Mouse (Mus musculus): Measurements from ENCODE around the gene Pax9.

The Pax9 gene

DNA sequence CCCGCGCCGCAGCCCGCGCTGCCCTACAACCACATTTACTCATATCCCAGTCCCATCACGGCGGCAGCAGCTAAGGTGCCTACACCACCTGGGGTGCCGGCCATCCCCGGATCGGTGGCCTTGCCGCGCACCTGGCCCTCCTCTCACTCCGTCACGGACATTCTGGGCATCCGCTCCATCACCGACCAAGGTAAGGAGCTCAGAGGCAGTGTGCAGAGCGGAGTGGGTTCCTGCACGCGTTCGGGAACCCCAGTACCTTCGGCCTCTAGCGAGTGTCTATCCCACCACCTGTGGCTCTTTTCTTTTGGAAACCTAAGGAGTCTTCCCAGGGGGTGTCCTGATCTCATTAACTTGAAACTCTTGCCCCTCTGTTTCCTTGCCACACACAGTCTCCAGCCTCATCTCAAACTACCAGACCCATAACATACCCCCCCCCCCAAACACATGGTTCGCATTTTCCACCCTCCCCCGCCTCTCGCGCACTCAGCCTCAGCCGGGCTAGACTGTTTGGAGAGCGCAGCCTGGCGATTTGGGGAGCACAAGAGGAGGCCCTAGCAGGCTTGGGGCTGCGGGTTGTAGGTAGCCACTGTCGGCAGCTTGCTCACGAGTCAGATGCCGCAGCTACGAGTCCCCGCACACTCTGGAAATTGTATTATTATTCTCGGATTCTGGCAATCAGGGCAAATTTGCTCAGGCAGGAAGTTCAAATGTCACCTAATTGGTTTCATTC, 5.6 kb downstream of the Pax9 start:
- DNase-seq (ENCODE audit: low read depth) = no peak

- no peak for DNase-seq (ENCODE audit: low read depth)
Measured at GRCm38 (mm10) chr12:56697785-56698184, 6.2 kb downstream of the Pax9 start.

- no peak for DNase-seq (ENCODE audit: low read depth)
Measured at GRCm38 (mm10) chr12:56698191-56698980, 6.8 kb downstream of the Pax9 start.

DNA sequence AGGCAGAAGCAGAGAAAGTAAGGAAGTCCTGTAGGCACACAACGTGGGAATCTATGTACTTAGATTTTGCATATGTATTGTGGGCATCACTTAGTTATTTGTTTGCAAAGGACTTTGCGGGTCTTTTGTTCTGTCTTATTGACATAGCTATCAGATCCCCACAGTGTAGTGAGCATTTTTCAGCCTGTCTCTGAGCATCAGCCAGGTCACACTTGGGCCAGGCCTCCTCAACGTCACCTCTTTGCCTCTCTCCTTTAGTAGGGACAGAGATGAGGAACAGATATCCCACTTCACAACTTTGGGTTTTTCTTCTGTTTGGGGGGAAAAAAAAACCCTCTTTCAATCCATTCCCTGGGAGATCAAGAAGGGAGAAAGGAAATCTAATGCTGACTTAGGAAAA, 7.8 kb downstream of the Pax9 start:
- no peak for DNase-seq (ENCODE audit: low read depth)

DNA sequence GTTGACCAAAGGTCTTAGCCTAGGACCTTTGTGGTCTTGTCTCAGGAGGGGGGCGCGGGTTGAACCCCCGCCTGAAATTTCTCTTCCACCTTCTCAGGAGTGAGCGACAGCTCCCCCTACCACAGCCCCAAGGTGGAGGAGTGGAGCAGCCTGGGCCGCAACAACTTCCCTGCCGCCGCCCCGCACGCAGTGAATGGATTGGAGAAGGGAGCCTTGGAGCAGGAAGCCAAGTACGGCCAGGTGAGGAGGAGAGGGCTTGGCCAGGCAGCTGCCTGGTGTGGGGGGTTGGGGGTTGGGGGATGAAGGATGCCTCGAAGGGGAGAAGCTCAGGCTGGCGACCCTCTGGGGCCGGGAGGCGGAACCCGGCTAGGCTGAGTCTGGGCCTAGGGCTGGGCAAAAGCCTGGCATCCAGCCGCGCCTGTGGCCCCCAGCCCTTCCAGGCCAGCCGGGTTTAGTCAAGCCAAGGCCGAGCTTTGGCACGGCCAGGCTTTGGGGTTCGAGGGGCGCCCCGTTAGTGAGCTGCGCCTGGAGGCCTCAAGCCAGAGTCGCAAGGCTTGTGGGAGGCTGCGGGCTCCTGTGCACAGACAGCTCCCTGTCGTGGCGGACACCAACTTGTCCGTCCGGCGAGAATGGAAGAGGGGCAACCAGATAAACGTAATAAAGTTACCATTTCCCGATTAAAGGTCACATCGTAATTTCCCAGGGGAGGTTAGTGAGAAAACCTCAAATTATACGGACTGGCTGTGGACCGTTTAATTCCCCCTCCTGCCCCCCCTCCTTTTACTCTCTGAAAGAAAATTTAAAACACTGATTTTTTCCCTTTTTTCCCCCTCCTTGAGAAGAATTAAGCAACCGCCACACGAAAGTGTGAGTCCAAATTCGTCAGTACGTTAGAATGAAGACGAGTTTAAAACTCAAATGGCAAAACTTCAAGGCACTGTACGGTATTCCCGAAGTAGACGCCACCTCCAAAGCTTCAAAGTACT, 8.6 kb downstream of the Pax9 start:
- DNase-seq (ENCODE audit: low read depth) = no peak

DNA sequence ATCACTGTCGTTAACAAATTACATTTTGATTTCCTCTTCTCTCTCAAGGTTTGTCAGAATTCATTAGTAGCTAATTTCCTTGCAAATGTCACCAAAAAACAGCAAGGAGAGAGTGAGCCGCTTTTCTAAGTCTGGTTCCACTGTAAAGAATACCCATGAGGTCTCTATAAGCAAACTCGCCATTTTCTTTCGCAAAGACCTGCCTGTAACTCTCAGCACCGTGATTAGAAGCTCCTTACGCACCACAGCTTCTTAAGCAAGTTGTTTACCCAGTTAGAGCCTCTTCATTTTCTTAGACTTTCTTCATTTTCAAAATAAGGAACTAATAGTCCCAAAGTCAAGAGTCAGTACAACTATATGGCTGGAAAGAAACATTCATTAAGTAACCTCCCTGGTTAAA, 9.4 kb downstream of the Pax9 start:
- no peak for DNase-seq (ENCODE audit: low read depth)

- DNase-seq (ENCODE audit: low read depth) = no peak
Measured at GRCm38 (mm10) chr12:56717971-56718706, 26.6 kb downstream of the Pax9 start.

DNA sequence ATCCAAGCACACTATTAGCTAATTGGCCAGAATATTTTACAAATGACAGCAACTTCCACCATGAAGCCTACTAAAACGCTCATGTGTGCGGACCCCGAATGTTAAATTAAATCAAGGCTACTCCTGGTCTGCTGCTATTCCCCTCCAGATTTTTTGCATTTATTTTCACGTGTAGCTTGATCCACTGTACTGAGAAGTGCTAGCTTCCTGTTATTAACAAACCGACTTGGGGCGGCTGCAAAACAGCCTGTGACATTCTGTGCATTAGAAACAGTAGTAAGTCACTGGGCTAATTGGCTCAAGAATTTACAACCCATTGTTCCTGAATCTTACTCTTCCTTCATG, 27.1 kb downstream of the Pax9 start:
- DNase-seq (ENCODE audit: low read depth) = no peak

DNA sequence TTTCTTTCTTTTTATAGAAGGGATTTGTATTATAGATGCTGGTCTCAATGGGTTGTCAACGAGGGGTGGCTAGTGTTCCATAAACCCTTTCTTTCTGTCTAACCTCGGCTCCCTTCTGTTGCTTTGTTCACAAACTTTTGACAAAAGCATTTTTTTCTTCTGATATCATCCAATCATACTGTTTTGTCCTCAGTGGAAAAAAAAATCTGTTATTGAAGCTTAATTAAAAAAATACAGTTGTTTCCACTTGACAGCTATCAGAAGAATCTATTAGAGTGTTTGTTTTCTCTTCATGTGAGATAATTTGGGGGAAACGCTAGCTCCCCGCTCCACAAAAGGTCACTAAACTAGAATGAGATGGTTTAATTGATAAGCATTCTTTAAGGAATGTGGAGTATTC, 36.1 kb downstream of the Pax9 start:
- no peak for DNase-seq (ENCODE audit: low read depth)

GRCm38 (mm10) chr12:56737104-56737503, 45.5 kb downstream of the Pax9 start:
- DNase-seq (ENCODE audit: low read depth) = no peak
